Mouse (Mus musculus): ENCODE results near the gene Trim54.

The Trim54 gene

GRCm38 (mm10) chr5:31183678-31184077, 67.2 kb downstream of the Trim54 start:
- DNase-seq (ENCODE audit: low spot score), result no peak
